Mouse (Mus musculus): ENCODE data around the gene Shf. TPM values are rescaled to one million over a fixed set of nuclear protein-coding genes. Genes with fewer than 3 reads are reported as not detected.
A peak's percentile ranks its signal among the peaks of the same experiment; 100 is the strongest.

Gene Shf
- polyA plus RNA-seq, 1 experiment from 2014 or later: 17.9 TPM

GRCm38 (mm10) chr2:122302574-122303241 lies 66.3 kb downstream of the Shf start:
- Histone ChIP-seq H3K9me3 (ENCODE audit: control insufficient read depth, low read length) (no peaks in the 10 kb centered on the region), H3K4me3 (replicated peaks; ENCODE audit: low read length) (no peak overlapping the region), H3K4me2 (replicated peaks) (peak overlapping the region; percentile 89), H3K36me3 (replicated peaks; ENCODE audit: control insufficient read depth, insufficient read depth) (no peaks in the 10 kb centered on the region), H3K27ac (no peak overlapping the region), H3K4me1 (replicated peaks; ENCODE audit: control insufficient read depth, insufficient read depth, low read length) (peaks cover 27% of the 10 kb centered on the region), H3K27me3 (ENCODE audit: control insufficient read depth, insufficient read depth, low read length) (peaks cover 81% of the 10 kb centered on the region), H3K9ac (no peak overlapping the region)
- DNase-seq (ENCODE audit: low spot score) (peak; percentile 80), ATAC-seq (ENCODE audit: low FRiP score) (peak; percentile 59; the same call in 1 of the 2 replicates)
- 13% methylated on average over 9 of the region's 9 CpGs for WGBS

- Histone ChIP-seq H3K9me3 (ENCODE audit: control insufficient read depth, low read length) (no peaks in the 10 kb centered on the region), H3K27me3 (ENCODE audit: control insufficient read depth, insufficient read depth, low read length) (peaks cover 88% of the 10 kb centered on the region)
Measured at GRCm38 (mm10) chr2:122301921-122302573, 66.9 kb downstream of the Shf start.

GRCm38 (mm10) chr2:122301081-122301920 lies 67.7 kb downstream of the Shf start:
- ATAC-seq (ENCODE audit: low FRiP score): peak; percentile 46
- peak overlapping the region; percentile 42 for H3K4me3 ChIP-seq (replicated peaks; ENCODE audit: low read length)
- peaks cover 91% of the 10 kb centered on the region for H3K27me3 ChIP-seq (ENCODE audit: control insufficient read depth, insufficient read depth, low read length)
- WGBS: under 1% methylated on average over 48 of the region's 48 CpGs
- peak overlapping the region; percentile 47 for H3K9ac ChIP-seq
- H3K4me1 ChIP-seq (replicated peaks; ENCODE audit: control insufficient read depth, insufficient read depth, low read length): peaks cover 33% of the 10 kb centered on the region
- H3K9me3 ChIP-seq (ENCODE audit: control insufficient read depth, low read length): no peaks in the 10 kb centered on the region
- no peaks in the 10 kb centered on the region for H3K36me3 ChIP-seq (replicated peaks; ENCODE audit: control insufficient read depth, insufficient read depth)
- DNase-seq (ENCODE audit: low spot score): peak; percentile 46
- H3K4me2 ChIP-seq (replicated peaks): peak overlapping the region; percentile 89
- no peak overlapping the region for H3K27ac ChIP-seq

More at GRCm38 (mm10) chr2:122301921-122302573, 66.9 kb downstream of the Shf start:
- Histone ChIP-seq H3K4me3 (replicated peaks; ENCODE audit: low read length) (peak overlapping the region; percentile 42), H3K4me1 (replicated peaks; ENCODE audit: control insufficient read depth, insufficient read depth, low read length) (peaks cover 33% of the 10 kb centered on the region), H3K9ac (peak overlapping the region; percentile 47), H3K36me3 (replicated peaks; ENCODE audit: control insufficient read depth, insufficient read depth) (no peaks in the 10 kb centered on the region), H3K4me2 (replicated peaks) (peak overlapping the region; percentile 89), H3K27ac (no peak overlapping the region)
- WGBS: 6% methylated on average over 23 of the region's 23 CpGs
- ATAC-seq (ENCODE audit: low FRiP score) (no peak), DNase-seq (ENCODE audit: low spot score) (no peak)

GRCm38 (mm10) chr2:122300656-122301020 lies 68.3 kb downstream of the Shf start:
- no peak overlapping the region for H3K27ac ChIP-seq
- DNase-seq (ENCODE audit: low spot score) (no peak), ATAC-seq (ENCODE audit: low FRiP score) (no peak)
- H3K9ac ChIP-seq: no peak overlapping the region
- no peaks in the 10 kb centered on the region for H3K36me3 ChIP-seq (replicated peaks; ENCODE audit: control insufficient read depth, insufficient read depth)
- peak overlapping the region; percentile 89 for H3K4me2 ChIP-seq (replicated peaks)
- H3K9me3 ChIP-seq (ENCODE audit: control insufficient read depth, low read length): no peaks in the 10 kb centered on the region
- H3K4me3 ChIP-seq (replicated peaks; ENCODE audit: low read length): peak overlapping the region; percentile 42
- peaks cover 89% of the 10 kb centered on the region for H3K27me3 ChIP-seq (ENCODE audit: control insufficient read depth, insufficient read depth, low read length)
- peaks cover 33% of the 10 kb centered on the region for H3K4me1 ChIP-seq (replicated peaks; ENCODE audit: control insufficient read depth, insufficient read depth, low read length)
- WGBS: 4% methylated on average over 14 of the region's 14 CpGs

GRCm38 (mm10) chr2:122299911-122300655 lies 68.9 kb downstream of the Shf start:
- no peaks in the 10 kb centered on the region for H3K9me3 ChIP-seq (ENCODE audit: control insufficient read depth, low read length)
- H3K9ac ChIP-seq: no peak overlapping the region
- H3K4me1 ChIP-seq (replicated peaks; ENCODE audit: control insufficient read depth, insufficient read depth, low read length): peaks cover 33% of the 10 kb centered on the region
- peaks cover 93% of the 10 kb centered on the region for H3K27me3 ChIP-seq (ENCODE audit: control insufficient read depth, insufficient read depth, low read length)
- 10% methylated on average over 14 of the region's 14 CpGs for WGBS
- ATAC-seq (ENCODE audit: low FRiP score): no peak
- no peak for DNase-seq (ENCODE audit: low spot score)
- no peak overlapping the region for H3K4me2 ChIP-seq (replicated peaks)
- H3K36me3 ChIP-seq (replicated peaks; ENCODE audit: control insufficient read depth, insufficient read depth): no peaks in the 10 kb centered on the region
- no peak overlapping the region for H3K4me3 ChIP-seq (replicated peaks; ENCODE audit: low read length)
- no peak overlapping the region for H3K27ac ChIP-seq

Other genes with a start within 250 kb of the Shf start
- gene B2m, start 221.5 kb downstream of the Shf start, polyA plus RNA-seq (2014; fragmentation: Nextera tagmentation; extraction: Ambion mirVana): 113 and 135 TPM in 2 replicates
- not detected in 2 replicates for gene Trim69, start 208.5 kb downstream of the Shf start, polyA plus RNA-seq (2014; fragmentation: Nextera tagmentation; extraction: Ambion mirVana)
- gene Patl2, start 183.0 kb downstream of the Shf start, polyA plus RNA-seq (2014; fragmentation: Nextera tagmentation; extraction: Ambion mirVana): not detected in 2 replicates
- gene Terb2, start 182.9 kb downstream of the Shf start, polyA plus RNA-seq (2014; fragmentation: Nextera tagmentation; extraction: Ambion mirVana): not detected in 2 replicates
- gene Sord, start 134.4 kb downstream of the Shf start, polyA plus RNA-seq (2014; fragmentation: Nextera tagmentation; extraction: Ambion mirVana): 25.6 and 27.4 TPM in 2 replicates
- not detected in 2 replicates for gene Duox2, start 70.7 kb downstream of the Shf start, polyA plus RNA-seq (2014; fragmentation: Nextera tagmentation; extraction: Ambion mirVana)
- gene Duoxa2, start 70.3 kb downstream of the Shf start, polyA plus RNA-seq (2014; fragmentation: Nextera tagmentation; extraction: Ambion mirVana): 0.46 TPM in 1 of 2 replicates, not detected in the other
- gene Duoxa1, start 55.4 kb downstream of the Shf start, polyA plus RNA-seq (2014; fragmentation: Nextera tagmentation; extraction: Ambion mirVana): 0.16 and 0.31 TPM in 2 replicates
- gene Duox1, start 53.5 kb downstream of the Shf start, polyA plus RNA-seq (2014; fragmentation: Nextera tagmentation; extraction: Ambion mirVana): 0.04 and 0.12 TPM in 2 replicates
- 0.07 and 0.09 TPM in 2 replicates for gene Slc28a2, start 57.3 kb upstream of the Shf start, polyA plus RNA-seq (2014; fragmentation: Nextera tagmentation; extraction: Ambion mirVana)
- gene Gm14085, start 115.8 kb upstream of the Shf start, polyA plus RNA-seq (2014; fragmentation: Nextera tagmentation; extraction: Ambion mirVana): not detected in 2 replicates
- gene Gatm, start 242.1 kb upstream of the Shf start, polyA plus RNA-seq (2014; fragmentation: Nextera tagmentation; extraction: Ambion mirVana): 42.5 and 56.6 TPM in 2 replicates